ENCODE assay signal across 11 mouse cellular contexts in genomic region chr9:114948395-114948794, GRCm38 (mm10). TPM values are rescaled to one million over a fixed set of nuclear protein-coding genes. Genes with fewer than 3 reads are reported as not detected.
A peak's percentile ranks its signal among the peaks of the same experiment; 100 is the strongest.
DNase-seq lines count a peak whose midpoint lies in the region; ATAC-seq and TF ChIP-seq lines count a peak whose summit lies in the region.
"Had no signal": no experiment of that assay in that cellular context is flagged by ENCODE, and none has a peak within 500 bp of the region (broad histone marks: within the 10 kb centered on the region; RNA-seq: fewer than 3 reads in every experiment).

No protein-coding gene starts in this region.

- whole genome bisulfite sequencing in heart, embryonic 15.5 days, result 36% methylated on average over 5 of the region's 5 CpGs
- WGBS in midbrain, embryonic 13.5 days, result 75% methylated on average over 5 of the region's 5 CpGs

- peak; percentile 31 for DNase-seq in gastrocnemius, adult 2 months
- DNase-seq in gastrocnemius, adult 8-10 months (ENCODE audit: low spot score in 2 of 2), result no peak
- peak; percentile 65 for DNase-seq in adrenal gland, postnatal 14 days
- no peak for DNase-seq in liver
- no peak for DNase-seq in layer of hippocampus, adult 9-10 months (ENCODE audit: low spot score)
- DNase-seq: right cerebral cortex, postnatal 25 days had no signal

- intact Hi-C loops in gastrocnemius, adult 2 months (cut with DNase I), result no loop called here

- peaks cover 5% of the 10 kb centered on the region for H3K4me1 ChIP-seq in heart, embryonic 15.5 days (replicated peaks)
- H3K4me1 ChIP-seq in midbrain, embryonic 13.5 days (replicated peaks), result no peaks in the 10 kb centered on the region
- H3K4me1 ChIP-seq: hindbrain, embryonic 13.5 days had no signal

- H3K4me2 ChIP-seq in heart, embryonic 15.5 days, result no peak overlapping the region
- no peak overlapping the region for H3K4me2 ChIP-seq in midbrain, embryonic 13.5 days (replicated peaks)
- H3K4me2 ChIP-seq: hindbrain, embryonic 13.5 days had no signal

- H3K9me3 ChIP-seq in heart, embryonic 15.5 days (replicated peaks), result no peaks in the 10 kb centered on the region
- H3K9me3 ChIP-seq in midbrain, embryonic 13.5 days, result no peaks in the 10 kb centered on the region
- H3K9me3 ChIP-seq: hindbrain, embryonic 13.5 days had no signal

- TF ChIP-seq CTCF in gastrocnemius, adult 2 months (IDR thresholded peaks at IDR 0.05), result no peak

- peak; percentile 78 for ATAC-seq in heart, embryonic 15.5 days (replicated peaks; ENCODE audit: insufficient number of reproducible peaks, insufficient read depth, low FRiP score, low read depth)
- ATAC-seq in megakaryocyte, adult 5-6 weeks (ENCODE audit: poor library complexity, severe bottlenecking), result peak; percentile 35
- no peak for ATAC-seq in midbrain, embryonic 13.5 days

- peak overlapping the region; percentile 8; the same call in 1 of the 2 replicates for H3K27ac ChIP-seq in gastrocnemius, adult 2 months
- 0 out of 2 replicates have a peak overlapping the region, but pooled peaks have one; percentile 17 for H3K27ac ChIP-seq in heart, embryonic 15.5 days
- H3K27ac ChIP-seq in midbrain, embryonic 13.5 days, result no peak overlapping the region
- H3K27ac ChIP-seq: hindbrain, embryonic 13.5 days had no signal

- H3K4me3 ChIP-seq in gastrocnemius, adult 2 months, result no peak overlapping the region
- no peak overlapping the region for H3K4me3 ChIP-seq in heart, embryonic 15.5 days
- no peak overlapping the region for H3K4me3 ChIP-seq in midbrain, embryonic 13.5 days (replicated peaks)
- H3K4me3 ChIP-seq: erythroblast, embryonic 14.5 days; hindbrain, embryonic 13.5 days had no signal

- no peaks in the 10 kb centered on the region for H3K27me3 ChIP-seq in heart, embryonic 15.5 days
- no peaks in the 10 kb centered on the region for H3K27me3 ChIP-seq in midbrain, embryonic 13.5 days
- H3K27me3 ChIP-seq: hindbrain, embryonic 13.5 days had no signal

- H3K9ac ChIP-seq in heart, embryonic 15.5 days, result no peak overlapping the region
- no peak overlapping the region for H3K9ac ChIP-seq in midbrain, embryonic 13.5 days (replicated peaks)
- H3K9ac ChIP-seq: hindbrain, embryonic 13.5 days had no signal

- no peaks in the 10 kb centered on the region for H3K36me3 ChIP-seq in heart, embryonic 15.5 days
- no peaks in the 10 kb centered on the region for H3K36me3 ChIP-seq in midbrain, embryonic 13.5 days
- H3K36me3 ChIP-seq: hindbrain, embryonic 13.5 days had no signal

RNA-seq across cellular contexts. Expression of gene Gpd1l, which starts 14.6 kb away (rescaled TPM):
- 10 to 100 TPM; 16.4 to 22.3 TPM for total RNA-seq in gastrocnemius, adult 2 months (2021)
- total RNA-seq in gastrocnemius, adult 8-10 months (2022), result 10 to 100 TPM; 19.0 to 21.7 (median 20.8) TPM
- total RNA-seq in adrenal gland, postnatal 14 days (2021), result 27.2 and 28.3 TPM in 2 replicates
- 14.5 and 18.8 TPM in 2 replicates for polyA plus RNA-seq in heart, embryonic 15.5 days (2015; fragmentation: Nextera tagmentation; extraction: Ambion mirVana)
- total RNA-seq in megakaryocyte, adult 5-6 weeks (2015), result 14.5 and 19.4 TPM in 2 replicates
- 21.8 and 22.5 TPM in 2 replicates for total RNA-seq in megakaryocyte, adult 5-6 weeks (2017)
- 17.1 and 18.2 TPM in 2 replicates for polyA plus RNA-seq in midbrain, embryonic 13.5 days (2015; fragmentation: Nextera tagmentation; extraction: Ambion mirVana)

RNA-seq across cellular contexts. Expression of gene Osbpl10, which starts 30.0 kb away (rescaled TPM):
- total RNA-seq in gastrocnemius, adult 2 months (2021), result 1 to 10 TPM; 2.0 to 3.7 TPM
- total RNA-seq in gastrocnemius, adult 8-10 months (2022), result 1 to 10 TPM; 1.9 to 4.3 (median 3.1) TPM
- 6.8 and 8.6 TPM in 2 replicates for total RNA-seq in adrenal gland, postnatal 14 days (2021)
- polyA plus RNA-seq in heart, embryonic 15.5 days (2015; fragmentation: Nextera tagmentation; extraction: Ambion mirVana), result 1.3 and 4.8 TPM in 2 replicates
- total RNA-seq in megakaryocyte, adult 5-6 weeks (2015), result not detected in 2 replicates
- not detected in 2 replicates for total RNA-seq in megakaryocyte, adult 5-6 weeks (2017)
- polyA plus RNA-seq in midbrain, embryonic 13.5 days (2015; fragmentation: Nextera tagmentation; extraction: Ambion mirVana), result 1.6 and 1.9 TPM in 2 replicates
- polyA plus RNA-seq: erythroblast, embryonic 14.5 days had no signal

RNA-seq across cellular contexts. Expression of gene Rps27rt, which starts 34.1 kb away (rescaled TPM):
- 10 to 100 TPM; 34.1 to 35.4 TPM for total RNA-seq in gastrocnemius, adult 2 months (2021)
- total RNA-seq in gastrocnemius, adult 8-10 months (2022), result 10 to 100 TPM; 10.3 to 22.0 (median 17.3) TPM
- 51.1 and 57.4 TPM in 2 replicates for total RNA-seq in adrenal gland, postnatal 14 days (2021)
- polyA plus RNA-seq in heart, embryonic 15.5 days (2015; fragmentation: Nextera tagmentation; extraction: Ambion mirVana), result 174 and 306 TPM in 2 replicates
- total RNA-seq in megakaryocyte, adult 5-6 weeks (2015), result 188 and 220 TPM in 2 replicates
- total RNA-seq in megakaryocyte, adult 5-6 weeks (2017), result 116 and 127 TPM in 2 replicates
- 257 and 322 TPM in 2 replicates for polyA plus RNA-seq in midbrain, embryonic 13.5 days (2015; fragmentation: Nextera tagmentation; extraction: Ambion mirVana)
- polyA plus RNA-seq: erythroblast, embryonic 14.5 days had no signal

Comparison
In these comparisons a context has a peak if more than half of its experiments do, and no peak if none do; other contexts are left out.
1. DNase-seq: peak in gastrocnemius, adult 2 months (single experiment) and adrenal gland, postnatal 14 days (single experiment); none in gastrocnemius, adult 8-10 months (0 of 2), liver (single experiment) and layer of hippocampus, adult 9-10 months (single experiment).